Comparison of ENCODE assay signal across 8 mouse cellular contexts in genomic region chr2:129065437-129066282, GRCm38 (mm10). TPM values are rescaled to one million over a fixed set of nuclear protein-coding genes. Genes with fewer than 3 reads are reported as not detected.
DNase-seq lines count a peak whose midpoint lies in the region; ATAC-seq and TF ChIP-seq lines count a peak whose summit lies in the region.

Gene Ttl (plus strand): TSS chr2:129065942.

- H3K9me3 ChIP-seq in embryonic facial prominence, embryonic 13.5 days = no peaks in the 10 kb centered on the region
- H3K9me3 ChIP-seq in limb, embryonic 13.5 days = no peaks in the 10 kb centered on the region
- H3K9me3 ChIP-seq in midbrain, embryonic 14.5 days (ENCODE audit: control insufficient read depth, low read length) = no peaks in the 10 kb centered on the region

- H3K79me2 ChIP-seq in heart, adult 2 months (replicated peaks; ENCODE audit: control insufficient read depth, insufficient read depth, low read length) = 0 out of 2 replicates have a peak, but pooled peaks cover 2% of the 10 kb centered on the region

- peaks cover 9% of the 10 kb centered on the region; the same call in 1 of the 2 replicates for H3K36me3 ChIP-seq in embryonic facial prominence, embryonic 13.5 days
- H3K36me3 ChIP-seq in heart, adult 2 months (ENCODE audit: control insufficient read depth, insufficient read depth, low read length) = no peaks in the 10 kb centered on the region; the same call in 1 of the 2 replicates
- H3K36me3 ChIP-seq in limb, embryonic 13.5 days = peaks cover 16% of the 10 kb centered on the region
- H3K36me3 ChIP-seq in midbrain, embryonic 14.5 days (ENCODE audit: control insufficient read depth, insufficient read depth, low read length) = peaks cover 5% of the 10 kb centered on the region; the same call in 1 of the 2 replicates

- H3K9ac ChIP-seq in embryonic facial prominence, embryonic 13.5 days = peak within 1 kb of the TSS; percentile 85
- peak within 1 kb of the TSS; percentile 96 for H3K9ac ChIP-seq in heart, adult 2 months (ENCODE audit: low read depth, low read length)
- H3K9ac ChIP-seq in limb, embryonic 13.5 days = peak within 1 kb of the TSS; percentile 90
- peak within 1 kb of the TSS; percentile 84 for H3K9ac ChIP-seq in midbrain, embryonic 14.5 days (replicated peaks; ENCODE audit: low read length)

- DNase-seq in A20 (ENCODE audit: low read depth, low spot score) = peak; percentile 82
- peak; percentile 89 to 92 for DNase-seq in heart, adult 2 months
- peak; percentile 87 for DNase-seq in kidney, adult 18-20 months
- peak; percentile 91 for DNase-seq in midbrain, embryonic 14.5 days
- DNase-seq in spleen, adult 12 weeks (ENCODE audit: low spot score) = peak; percentile 58

- 3% methylated on average over 62 of the region's 62 CpGs for WGBS in bone marrow, adult 2 months
- under 1% methylated on average over 62 of the region's 62 CpGs for WGBS in embryonic facial prominence, embryonic 13.5 days
- WGBS in heart, adult 2 months = 1% methylated on average over 59 of the region's 62 CpGs
- under 1% methylated on average over 62 of the region's 62 CpGs for WGBS in limb, embryonic 13.5 days
- 1% methylated on average over 62 of the region's 62 CpGs for WGBS in midbrain, embryonic 14.5 days

- H3K4me3 ChIP-seq in bone marrow, adult 2 months (replicated peaks; ENCODE audit: control insufficient read depth, low read depth, low read length) = peak within 1 kb of the TSS; percentile 73
- H3K4me3 ChIP-seq in embryonic facial prominence, embryonic 13.5 days = peak within 1 kb of the TSS; percentile 83
- peak within 1 kb of the TSS; percentile 85 for H3K4me3 ChIP-seq in heart, adult 2 months
- H3K4me3 ChIP-seq in limb, embryonic 13.5 days = peak within 1 kb of the TSS; percentile 88
- H3K4me3 ChIP-seq in midbrain, embryonic 14.5 days (replicated peaks; ENCODE audit: low read depth, low read length) = peak within 1 kb of the TSS; percentile 90

- H3K27ac ChIP-seq in bone marrow, adult 2 months (ENCODE audit: control insufficient read depth, insufficient read depth, low read depth, low read length, poor library complexity) = no peak within 1 kb of the TSS
- peak within 1 kb of the TSS; percentile 84 for H3K27ac ChIP-seq in embryonic facial prominence, embryonic 13.5 days
- H3K27ac ChIP-seq in heart, adult 2 months = peak within 1 kb of the TSS; percentile 79
- H3K27ac ChIP-seq in limb, embryonic 13.5 days = peak within 1 kb of the TSS; percentile 52; the same call in 1 of the 2 replicates
- peak within 1 kb of the TSS; percentile 81 for H3K27ac ChIP-seq in midbrain, embryonic 14.5 days (replicated peaks; ENCODE audit: low read depth, low read length)

- H3K27me3 ChIP-seq in embryonic facial prominence, embryonic 13.5 days = no peaks in the 10 kb centered on the region
- H3K27me3 ChIP-seq in heart, adult 2 months (ENCODE audit: control insufficient read depth, insufficient read depth, low read length) = no peaks in the 10 kb centered on the region
- no peaks in the 10 kb centered on the region for H3K27me3 ChIP-seq in limb, embryonic 13.5 days
- H3K27me3 ChIP-seq in midbrain, embryonic 14.5 days (ENCODE audit: control insufficient read depth, insufficient read depth, low read length) = no peaks in the 10 kb centered on the region

- TF ChIP-seq CTCF in bone marrow, adult 2 months (IDR thresholded peaks at IDR 0.05; ENCODE audit: control insufficient read depth, insufficient read depth, low read length) = no peak
- no peak; the same call in 1 of the 2 replicates for TF ChIP-seq CTCF in heart, adult 2 months (IDR thresholded peaks at IDR 0.05)

- TF ChIP-seq POLR2A in bone marrow, adult 2 months (IDR thresholded peaks at IDR 0.05; ENCODE audit: borderline replicate concordance, control insufficient read depth, low read depth, low read length) = peak; percentile 29; the same call in 1 of the 2 replicates
- peak; percentile 86 for TF ChIP-seq POLR2A in heart, adult 2 months (IDR thresholded peaks at IDR 0.05; ENCODE audit: insufficient read depth, low read depth, low read length)

- TF ChIP-seq EP300 in heart, adult 2 months (IDR thresholded peaks at IDR 0.05; ENCODE audit: insufficient read depth, low read depth, low read length) = no peak

- H3K4me1 ChIP-seq in bone marrow, adult 2 months (ENCODE audit: control insufficient read depth, insufficient read depth, low read length) = no peaks in the 10 kb centered on the region; the same call in 1 of the 2 replicates
- peaks cover 20% of the 10 kb centered on the region for H3K4me1 ChIP-seq in embryonic facial prominence, embryonic 13.5 days
- H3K4me1 ChIP-seq in heart, adult 2 months (ENCODE audit: control insufficient read depth, insufficient read depth, low read length) = no peaks in the 10 kb centered on the region
- peaks cover 17% of the 10 kb centered on the region for H3K4me1 ChIP-seq in limb, embryonic 13.5 days
- H3K4me1 ChIP-seq in midbrain, embryonic 14.5 days (ENCODE audit: control insufficient read depth, insufficient read depth, low read length) = peaks cover 15% of the 10 kb centered on the region

- peak within 1 kb of the TSS; percentile 67 for H3K4me2 ChIP-seq in embryonic facial prominence, embryonic 13.5 days
- peak within 1 kb of the TSS; percentile 65 for H3K4me2 ChIP-seq in limb, embryonic 13.5 days (replicated peaks)
- H3K4me2 ChIP-seq in midbrain, embryonic 14.5 days (ENCODE audit: low read length) = peak within 1 kb of the TSS; percentile 75

- peak; percentile 91 for ATAC-seq in embryonic facial prominence, embryonic 13.5 days (ENCODE audit: insufficient number of reproducible peaks, insufficient read depth, low FRiP score, low TSS enrichment, low read depth)
- ATAC-seq in limb, embryonic 13.5 days (ENCODE audit: low FRiP score, low read depth) = peak; percentile 93
- ATAC-seq in midbrain, embryonic 14.5 days (ENCODE audit: low FRiP score, low TSS enrichment) = peak; percentile 95

- intact Hi-C loops in heart, adult 2 months (cut with DNase I) = loop anchor here (1.0 to 5.0 kb wide), 3 partner anchors 64 to 118 kb away; partner anchors contain the start of genes Chchd5, Gm10762 and Zc3h6

RNA-seq across cellular contexts. Expression of gene Ttl, which starts in this region (rescaled TPM):
- 0.99 and 2.2 TPM in 2 replicates for polyA plus RNA-seq in bone marrow, adult 2 months (2011; ENCODE audit: insufficient read depth, insufficient read length, low replicate concordance, missing spikeins)
- polyA plus RNA-seq in embryonic facial prominence, embryonic 13.5 days (2015; fragmentation: Nextera tagmentation; extraction: Ambion mirVana) = 19.6 and 20.4 TPM in 2 replicates
- total RNA-seq in heart, adult 2 months (2021) = 10 to 100 TPM; 19.0 to 19.1 TPM
- polyA plus RNA-seq in heart, adult 2 months (2012; rRNA removed) = 8.8 and 12.9 TPM in 2 replicates
- 19.4 and 22.0 TPM in 2 replicates for polyA plus RNA-seq in limb, embryonic 13.5 days (2015; fragmentation: Nextera tagmentation; extraction: Ambion mirVana)
- polyA plus RNA-seq in midbrain, embryonic 14.5 days (2014; fragmentation: Nextera tagmentation; extraction: Ambion mirVana) = 28.5 and 31.1 TPM in 2 replicates
